Comparison of ENCODE assay signal across 9 mouse cellular contexts in genomic region chr13:39647367-39647766, GRCm38 (mm10).
DNase-seq lines count a peak whose midpoint lies in the region; ATAC-seq and TF ChIP-seq lines count a peak whose summit lies in the region.
"Had no signal": no experiment of that assay in that cellular context is flagged by ENCODE, and none has a peak within 500 bp of the region (broad histone marks: within the 10 kb centered on the region; RNA-seq: fewer than 3 reads in every experiment).

No protein-coding gene starts in this region.

- H3K4me2 ChIP-seq in intestine, embryonic 14.5 days (ENCODE audit: low read length): no peak overlapping the region
- H3K4me2 ChIP-seq in intestine, embryonic 15.5 days (replicated peaks): no peak overlapping the region
- H3K4me2 ChIP-seq: liver, embryonic 13.5 days had no signal

- no peak overlapping the region for H3K9ac ChIP-seq in intestine, embryonic 14.5 days (ENCODE audit: low read length)
- H3K9ac ChIP-seq in intestine, embryonic 15.5 days: no peak overlapping the region
- H3K9ac ChIP-seq: liver, embryonic 13.5 days had no signal

- DNase-seq in intestine, embryonic 14.5 days (ENCODE audit: low spot score): peak; percentile 73
- DNase-seq in brain, adult 2 months (ENCODE audit: low read depth, low spot score): peak; percentile 81
- peak; percentile 5 to 60 for DNase-seq in layer of hippocampus, adult 18-20 months (ENCODE audit: low spot score in 2 of 2)
- DNase-seq in lung, postnatal 10 days: peak; percentile 5
- peak; percentile 50 for DNase-seq in right cerebral cortex, postnatal 25 days
- no peak for DNase-seq in B cell, adult 2 months
- DNase-seq: liver, embryonic 13.5 days had no signal

- 15% methylated on average over 9 of the region's 9 CpGs for WGBS in intestine, embryonic 14.5 days
- 23% methylated on average over 9 of the region's 9 CpGs for WGBS in intestine, embryonic 15.5 days

- no peak overlapping the region for H3K4me3 ChIP-seq in intestine, embryonic 14.5 days (ENCODE audit: low read depth, low read length)
- no peak overlapping the region for H3K4me3 ChIP-seq in intestine, embryonic 15.5 days (replicated peaks)
- H3K4me3 ChIP-seq in embryonic fibroblast, embryonic 13.5 days (ENCODE audit: insufficient read depth, low read length): no peak overlapping the region
- H3K4me3 ChIP-seq: liver, embryonic 13.5 days had no signal

- no peaks in the 10 kb centered on the region for H3K36me3 ChIP-seq in intestine, embryonic 14.5 days (ENCODE audit: control insufficient read depth, insufficient read depth, low read length)
- no peaks in the 10 kb centered on the region for H3K36me3 ChIP-seq in intestine, embryonic 15.5 days
- H3K36me3 ChIP-seq: liver, embryonic 13.5 days had no signal

- no peak overlapping the region for H3K27ac ChIP-seq in intestine, embryonic 14.5 days (ENCODE audit: low read depth)
- no peak overlapping the region for H3K27ac ChIP-seq in intestine, embryonic 15.5 days
- H3K27ac ChIP-seq in embryonic fibroblast, embryonic 13.5 days (ENCODE audit: insufficient read depth, low read length): no peak overlapping the region
- H3K27ac ChIP-seq: liver, embryonic 13.5 days had no signal

- H3K4me1 ChIP-seq in intestine, embryonic 14.5 days (replicated peaks; ENCODE audit: control insufficient read depth, insufficient read depth, low read length): no peaks in the 10 kb centered on the region
- no peaks in the 10 kb centered on the region for H3K4me1 ChIP-seq in intestine, embryonic 15.5 days (replicated peaks)
- no peaks in the 10 kb centered on the region for H3K4me1 ChIP-seq in embryonic fibroblast, embryonic 13.5 days (ENCODE audit: control insufficient read depth, insufficient read depth, low read length)
- H3K4me1 ChIP-seq: liver, embryonic 13.5 days had no signal

- no peaks in the 10 kb centered on the region; the same call in 1 of the 2 replicates for H3K27me3 ChIP-seq in intestine, embryonic 14.5 days (replicated peaks; ENCODE audit: control insufficient read depth, insufficient read depth, low read length)
- no peaks in the 10 kb centered on the region for H3K27me3 ChIP-seq in intestine, embryonic 15.5 days (replicated peaks)
- H3K27me3 ChIP-seq: liver, embryonic 13.5 days had no signal

- no peak for TF ChIP-seq POLR2A in embryonic fibroblast, embryonic 13.5 days (IDR thresholded peaks at IDR 0.05; ENCODE audit: low read depth, low read length)

- TF ChIP-seq CTCF in embryonic fibroblast, embryonic 13.5 days (IDR thresholded peaks at IDR 0.05; ENCODE audit: borderline replicate concordance, insufficient read depth, low read length): peak; percentile 70

- H3K9me3 ChIP-seq in intestine, embryonic 14.5 days (ENCODE audit: control insufficient read depth, low read length): no peaks in the 10 kb centered on the region
- no peaks in the 10 kb centered on the region for H3K9me3 ChIP-seq in intestine, embryonic 15.5 days
- H3K9me3 ChIP-seq: liver, embryonic 13.5 days had no signal

- ATAC-seq in intestine, embryonic 14.5 days (replicated peaks; ENCODE audit: low FRiP score, low TSS enrichment, low read depth): no peak
- ATAC-seq in intestine, embryonic 15.5 days: no peak

Comparison
In these comparisons a context has a peak if more than half of its experiments do, and no peak if none do; other contexts are left out.
1. DNase-seq: peak in intestine, embryonic 14.5 days (single experiment), brain, adult 2 months (single experiment), layer of hippocampus, adult 18-20 months (2 of 2), lung, postnatal 10 days (single experiment) and right cerebral cortex, postnatal 25 days (single experiment); none in B cell, adult 2 months (0 of 2).